Comparison of ENCODE assay signal across 1 mouse cellular context in the genomic region with DNA sequence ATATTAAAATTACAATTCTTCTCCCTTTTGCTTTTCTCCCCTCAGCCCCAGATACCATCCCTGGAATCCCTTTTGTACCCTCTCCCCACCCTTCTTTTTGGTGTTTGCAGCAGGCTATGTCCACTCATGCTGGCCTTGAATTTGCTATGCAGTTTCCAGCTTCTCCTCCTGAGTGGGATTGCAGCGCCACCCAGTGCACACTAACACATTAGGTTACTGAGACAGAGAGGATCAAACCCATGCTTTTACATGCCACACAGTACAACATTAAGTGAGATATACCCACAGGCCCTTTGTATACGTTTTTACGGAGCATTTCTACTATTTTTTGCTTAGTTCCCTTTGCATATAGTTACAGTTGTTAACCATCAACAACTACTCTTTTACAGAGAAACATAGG.
TF ChIP-seq lines count a peak whose summit lies in the region.

No protein-coding gene starts in this region.

TF ChIP-seq in CH12.LX, 34 proteins besides CTCF, POLR2A, EP300 and RAD21 (continued from another document):
- TF ChIP-seq MEF2A (IDR thresholded peaks at IDR 0.05; ENCODE audit: borderline replicate concordance, low read depth, low read length): no peak
